Mouse (Mus musculus): ENCODE data around the gene Khdc1b.
"Not testable (repeated sequence)": the region's sequence is repeated elsewhere in the genome, so short reads cannot be mapped to it uniquely, and the experiment has no call there.

Khdc1b gene

GRCm38 (mm10) chr1:21383256-21383655 lies at the start of gene Khdc1b:
Gene Khdc1b (plus strand): TSS chr1:21383556.
- no peak for DNase-seq

GRCm38 (mm10) chr1:21335836-21336235 lies 47.5 kb upstream of the Khdc1b start:
- DNase-seq = no peak

GRCm38 (mm10) chr1:21340745-21341144 lies 42.6 kb upstream of the Khdc1b start:
- no peak for DNase-seq

- peak; percentile 9 for DNase-seq
Observed at GRCm38 (mm10) chr1:21344253-21344652, 39.1 kb upstream of the Khdc1b start.

- not testable (repeated sequence) for DNase-seq
Observed at GRCm38 (mm10) chr1:21344752-21345151, 38.6 kb upstream of the Khdc1b start.

- no peak for DNase-seq
Observed at GRCm38 (mm10) chr1:21349341-21349740, 34.0 kb upstream of the Khdc1b start, which contains the start of gene Khdc1a. Gene Khdc1a (plus strand): TSS chr1:21349641.

- DNase-seq = not testable (repeated sequence)
Observed at GRCm38 (mm10) chr1:21368031-21368430, 15.3 kb upstream of the Khdc1b start, which contains the start of gene Khdc1c. Gene Khdc1c (plus strand): TSS chr1:21368331.

- no peak for DNase-seq
Observed at GRCm38 (mm10) chr1:21391138-21391671, 7.8 kb downstream of the Khdc1b start.

- no peak for DNase-seq
Observed at GRCm38 (mm10) chr1:21402804-21403203, 19.4 kb downstream of the Khdc1b start.

- DNase-seq = no peak
Observed at GRCm38 (mm10) chr1:21407266-21407665, 23.9 kb downstream of the Khdc1b start.

GRCm38 (mm10) chr1:21411331-21412196 lies 28.2 kb downstream of the Khdc1b start:
- peak; percentile 82 for DNase-seq

- no peak for DNase-seq
Observed at GRCm38 (mm10) chr1:21412197-21412555, 28.8 kb downstream of the Khdc1b start.

- DNase-seq = no peak
Observed at GRCm38 (mm10) chr1:21419370-21419769, 36.0 kb downstream of the Khdc1b start.

GRCm38 (mm10) chr1:21425654-21426053 lies 42.3 kb downstream of the Khdc1b start:
- DNase-seq = no peak

GRCm38 (mm10) chr1:21428079-21428478 lies 44.7 kb downstream of the Khdc1b start:
- no peak for DNase-seq

- no peak for DNase-seq
Observed at GRCm38 (mm10) chr1:21431666-21432065, 48.3 kb downstream of the Khdc1b start.

GRCm38 (mm10) chr1:21434853-21435252 lies 51.5 kb downstream of the Khdc1b start:
- DNase-seq = no peak
